Mouse (Mus musculus): ENCODE data around the gene Ano2.

Gene Ano2

GRCm38 (mm10) chr6:125690057-125690703 is at the start of gene Ano2:
Gene Ano2 (plus strand): TSS chr6:125690419.
- DNase-seq (ENCODE audit: low spot score), result peak; percentile 58

GRCm38 (mm10) chr6:125640486-125640885 is 49.7 kb upstream of the Ano2 start:
- DNase-seq (ENCODE audit: low spot score), result no peak

GRCm38 (mm10) chr6:125641146-125641545 is 49.1 kb upstream of the Ano2 start:
- DNase-seq (ENCODE audit: low spot score), result no peak

GRCm38 (mm10) chr6:125648964-125649363 is 41.3 kb upstream of the Ano2 start:
- no peak for DNase-seq (ENCODE audit: low spot score)

- DNase-seq (ENCODE audit: low spot score), result no peak
Observed at GRCm38 (mm10) chr6:125651335-125651734, 38.9 kb upstream of the Ano2 start.

- no peak for DNase-seq (ENCODE audit: low spot score)
Observed at GRCm38 (mm10) chr6:125653416-125653815, 36.8 kb upstream of the Ano2 start.

GRCm38 (mm10) chr6:125656921-125657320 is 33.3 kb upstream of the Ano2 start:
- no peak for DNase-seq (ENCODE audit: low spot score)

GRCm38 (mm10) chr6:125657966-125658365 is 32.3 kb upstream of the Ano2 start:
- DNase-seq (ENCODE audit: low spot score), result no peak

GRCm38 (mm10) chr6:125661106-125661877 is 28.9 kb upstream of the Ano2 start:
- DNase-seq (ENCODE audit: low spot score), result peak; percentile 85

- no peak for DNase-seq (ENCODE audit: low spot score)
Observed at GRCm38 (mm10) chr6:125663906-125664305, 26.3 kb upstream of the Ano2 start.

- no peak for DNase-seq (ENCODE audit: low spot score)
Observed at GRCm38 (mm10) chr6:125671835-125672234, 18.4 kb upstream of the Ano2 start.

GRCm38 (mm10) chr6:125678492-125678891 is 11.7 kb upstream of the Ano2 start:
- DNase-seq (ENCODE audit: low spot score), result no peak

GRCm38 (mm10) chr6:125680613-125681012 is 9.6 kb upstream of the Ano2 start:
- DNase-seq (ENCODE audit: low spot score), result no peak

- DNase-seq (ENCODE audit: low spot score), result no peak
Observed at GRCm38 (mm10) chr6:125685420-125685819, 4.8 kb upstream of the Ano2 start.

GRCm38 (mm10) chr6:125687986-125688385 is 2.2 kb upstream of the Ano2 start:
- no peak for DNase-seq (ENCODE audit: low spot score)

GRCm38 (mm10) chr6:125701146-125701545 is 10.9 kb downstream of the Ano2 start:
- peak; percentile 11 for DNase-seq (ENCODE audit: low spot score)

GRCm38 (mm10) chr6:125711261-125711660 is 21.0 kb downstream of the Ano2 start:
- no peak for DNase-seq (ENCODE audit: low spot score)

- no peak for DNase-seq (ENCODE audit: low spot score)
Observed at GRCm38 (mm10) chr6:125726408-125726807, 36.2 kb downstream of the Ano2 start.

GRCm38 (mm10) chr6:125727484-125727911 is 37.3 kb downstream of the Ano2 start:
- peak; percentile 67 for DNase-seq (ENCODE audit: low spot score)

- DNase-seq (ENCODE audit: low spot score), result no peak
Observed at GRCm38 (mm10) chr6:125729471-125729870, 39.3 kb downstream of the Ano2 start.

- DNase-seq (ENCODE audit: low spot score), result no peak
Observed at GRCm38 (mm10) chr6:125729986-125730535, 39.8 kb downstream of the Ano2 start.

- no peak for DNase-seq (ENCODE audit: low spot score)
Observed at GRCm38 (mm10) chr6:125737511-125738285, 47.5 kb downstream of the Ano2 start.

Measured in retina, embryonic 14.5 days (tissue).